Mouse (Mus musculus): Measurements from ENCODE around the gene Wfdc17.
A peak's percentile ranks its signal among the peaks of the same experiment; 100 is the strongest.

Wfdc17 gene

DNA sequence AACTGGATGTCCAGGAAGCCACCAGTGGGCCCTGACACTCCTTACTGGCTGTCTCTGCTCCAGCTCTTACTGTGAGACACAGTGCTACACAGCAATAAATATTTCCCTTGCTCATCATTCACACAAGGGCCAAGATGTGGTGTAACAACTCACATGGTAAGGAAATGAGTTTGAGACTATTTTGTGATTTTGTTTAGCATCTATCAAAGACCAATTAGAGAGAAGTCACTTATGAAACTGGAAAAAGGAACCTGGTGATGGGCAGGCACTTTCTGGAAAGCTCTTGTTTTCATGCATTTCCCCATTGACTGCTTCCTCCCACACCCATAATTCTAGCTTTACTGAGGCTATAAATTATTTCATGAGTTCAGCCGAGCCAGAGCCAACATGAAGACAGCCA, at the start of gene Wfdc17:
Gene Wfdc17, plus strand, starts transcription at position 287 of the 400 bp plus-strand sequence.
- no peak for DNase-seq (ENCODE audit: low read depth)

DNA sequence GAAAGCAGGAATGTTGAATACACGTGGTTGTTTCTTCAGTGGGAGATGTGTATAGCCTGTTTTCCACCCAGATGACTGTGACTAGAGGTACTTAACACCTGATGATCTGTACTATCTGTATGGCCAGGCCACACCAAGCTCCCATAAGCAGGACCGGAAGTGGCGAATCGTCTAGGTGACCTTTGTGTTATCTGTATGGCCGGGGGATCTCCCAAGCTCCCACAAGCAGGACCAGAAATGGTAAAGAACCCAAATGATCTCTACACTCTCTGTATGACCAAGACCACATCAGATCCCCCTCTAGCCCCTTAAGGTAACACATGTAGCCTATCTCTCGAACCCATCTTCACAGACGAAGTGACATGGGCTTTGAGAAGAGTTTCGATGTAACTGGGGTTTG, 49.2 kb upstream of the Wfdc17 start:
- no peak for DNase-seq (ENCODE audit: low read depth)

DNA sequence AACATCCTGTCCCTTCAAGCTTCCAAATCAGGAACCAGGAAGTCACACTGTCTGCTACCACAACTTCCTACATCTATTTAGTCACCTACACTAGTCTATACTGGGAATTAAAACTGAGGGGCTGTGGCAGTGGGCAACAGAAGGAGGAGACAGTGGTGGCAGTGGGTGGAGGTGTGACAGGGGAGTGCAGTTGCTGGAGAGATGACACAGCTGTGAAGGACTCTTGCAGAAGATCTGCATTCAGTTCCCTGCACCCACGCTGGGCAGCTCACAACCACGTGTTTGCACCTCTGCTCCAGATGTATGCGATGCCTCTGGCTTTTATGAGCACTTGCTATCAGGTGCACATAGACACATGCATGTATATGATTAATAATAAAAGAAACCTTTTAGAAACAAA, 46.3 kb upstream of the Wfdc17 start:
- no peak for DNase-seq (ENCODE audit: low read depth)

DNA sequence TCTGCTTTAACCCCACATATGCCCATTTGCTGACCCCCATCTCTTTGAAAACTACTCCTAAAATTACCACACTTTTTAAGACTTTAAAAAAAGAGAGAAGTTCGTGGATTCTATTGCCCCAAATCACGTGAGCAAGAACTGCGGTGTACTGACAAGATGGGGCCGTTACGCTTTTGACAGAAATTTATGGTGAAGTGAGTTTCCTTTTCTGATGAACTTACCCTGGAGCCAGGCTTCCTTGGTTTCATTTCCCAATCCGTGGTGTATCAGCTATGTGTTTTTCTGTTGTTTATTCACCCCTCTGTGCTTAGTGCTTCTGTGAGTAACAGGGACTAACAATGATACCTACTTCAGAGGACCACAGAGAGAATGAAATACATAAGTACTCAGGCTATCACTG, 45.0 kb upstream of the Wfdc17 start:
- DNase-seq (ENCODE audit: low read depth): no peak

DNA sequence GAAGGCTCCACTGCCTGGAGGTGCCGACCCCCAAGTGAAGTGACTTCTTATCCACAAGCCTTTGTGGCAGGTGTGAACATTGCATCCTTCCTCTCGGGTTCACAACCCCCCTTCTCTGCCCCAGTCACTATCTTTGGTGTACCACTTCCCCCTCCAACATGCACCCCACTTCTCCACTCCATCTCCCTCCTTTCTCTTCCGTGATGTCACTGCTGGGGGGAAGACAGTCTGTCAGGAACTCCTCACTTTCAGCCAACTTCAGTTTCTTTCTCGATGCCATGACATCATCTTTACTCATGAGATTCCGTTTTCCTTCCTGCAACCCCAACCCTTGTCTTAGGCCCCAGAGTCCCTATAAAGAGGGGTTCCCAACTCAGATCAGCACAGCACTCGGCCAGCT, 41.6 kb upstream of the Wfdc17 start, which contains the start of gene Ccl4:
Gene Ccl4, plus strand, starts transcription at position 381 of the 400 bp plus-strand sequence.
- peak; percentile 45 for DNase-seq (ENCODE audit: low read depth)

DNA sequence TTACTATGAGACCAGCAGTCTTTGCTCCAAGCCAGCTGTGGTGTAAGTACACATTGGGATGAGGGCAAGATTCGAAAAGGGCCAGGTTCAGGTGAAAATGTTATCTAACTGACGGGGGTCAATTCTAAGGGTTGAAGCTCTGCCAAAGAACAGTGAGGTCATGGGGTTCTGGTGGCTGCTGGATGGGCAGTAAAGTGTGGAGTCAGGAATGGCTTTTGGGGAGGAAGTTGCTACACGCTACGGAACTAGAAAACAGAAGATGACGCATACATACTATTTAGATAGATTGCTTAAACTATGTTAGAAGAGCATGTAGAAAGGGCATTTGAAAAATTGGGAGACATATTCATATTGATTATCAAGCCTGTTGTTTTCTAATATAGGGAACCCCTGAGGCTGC, 40.3 kb upstream of the Wfdc17 start:
- peak; percentile 69 for DNase-seq (ENCODE audit: low read depth)

DNA sequence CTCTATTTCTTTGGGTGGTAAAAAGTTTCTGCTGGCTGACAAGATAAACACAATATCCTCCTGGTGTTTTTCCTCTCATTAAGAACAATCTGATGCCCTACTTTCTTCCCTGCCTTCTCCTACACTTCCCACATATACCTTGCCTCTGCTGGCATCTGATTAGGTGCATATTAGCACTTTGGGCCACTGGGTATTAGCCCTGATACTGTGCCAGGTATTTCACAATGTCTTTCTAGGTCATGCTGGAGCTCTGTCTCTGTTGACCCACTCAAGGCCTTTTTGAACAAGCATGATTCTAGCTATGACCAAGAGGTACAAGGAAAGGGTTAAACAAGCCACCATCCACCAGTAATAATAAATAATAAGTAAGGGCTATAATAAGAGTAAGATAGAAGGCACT, 32.0 kb upstream of the Wfdc17 start:
- DNase-seq (ENCODE audit: low read depth): no peak

DNA sequence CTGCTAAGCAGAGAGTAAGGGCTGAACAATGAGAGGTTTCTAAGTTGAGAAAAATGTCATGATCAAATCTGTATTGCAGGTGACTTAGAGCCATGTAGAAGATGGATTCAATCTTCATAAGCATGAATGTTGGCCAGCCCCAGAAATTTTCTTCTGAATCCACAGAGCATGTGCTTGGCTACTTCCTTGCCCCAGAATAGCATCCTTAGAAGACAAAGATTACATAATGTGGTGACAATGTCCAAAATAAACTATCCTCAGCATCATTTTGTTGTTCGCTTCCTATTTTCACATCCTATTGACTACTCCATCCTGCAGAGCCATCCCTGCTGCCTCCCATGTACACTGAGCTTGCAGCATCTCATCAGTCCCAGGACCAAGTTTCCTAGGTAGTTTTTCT, 28.1 kb upstream of the Wfdc17 start:
- no peak for DNase-seq (ENCODE audit: low read depth)

DNA sequence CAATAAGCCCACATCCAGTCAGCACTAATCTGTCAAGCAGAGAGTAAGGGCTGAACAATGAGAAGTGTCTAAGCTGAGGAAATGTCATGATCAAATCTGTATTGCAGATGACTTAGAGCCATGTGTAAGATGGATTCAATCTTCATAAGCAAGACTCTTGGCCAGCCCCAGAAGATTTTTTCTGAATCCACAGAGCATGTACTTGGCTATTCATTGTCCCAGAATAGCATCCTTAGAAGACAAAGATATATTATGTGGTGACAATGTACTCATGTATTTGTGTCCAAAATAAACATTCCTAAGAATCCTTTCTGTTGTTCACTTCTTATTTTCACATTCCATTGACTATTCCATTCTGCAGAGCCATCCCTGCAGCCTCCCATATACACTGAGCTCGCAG, 13.9 kb upstream of the Wfdc17 start:
- no peak for DNase-seq (ENCODE audit: low read depth)

DNA sequence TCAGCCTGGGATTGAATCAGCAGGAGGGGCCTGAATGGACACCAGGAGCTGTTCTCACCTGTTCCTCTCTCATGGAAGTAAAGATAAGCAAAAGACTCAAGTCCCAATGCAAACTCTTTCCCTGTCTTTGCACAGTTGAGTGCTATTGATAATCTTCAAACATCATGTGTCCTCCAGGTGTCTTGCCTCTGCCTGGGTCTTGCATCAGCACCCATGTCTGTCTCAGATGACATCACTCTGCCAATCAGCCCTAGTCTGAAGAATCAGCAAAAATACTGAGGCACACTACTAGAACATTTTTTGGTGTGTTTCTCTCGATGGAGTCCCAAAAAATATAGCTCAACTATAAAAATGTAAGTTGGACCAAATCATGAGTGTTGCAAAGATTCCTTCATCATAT, 11.8 kb upstream of the Wfdc17 start:
- no peak for DNase-seq (ENCODE audit: low read depth)

DNA sequence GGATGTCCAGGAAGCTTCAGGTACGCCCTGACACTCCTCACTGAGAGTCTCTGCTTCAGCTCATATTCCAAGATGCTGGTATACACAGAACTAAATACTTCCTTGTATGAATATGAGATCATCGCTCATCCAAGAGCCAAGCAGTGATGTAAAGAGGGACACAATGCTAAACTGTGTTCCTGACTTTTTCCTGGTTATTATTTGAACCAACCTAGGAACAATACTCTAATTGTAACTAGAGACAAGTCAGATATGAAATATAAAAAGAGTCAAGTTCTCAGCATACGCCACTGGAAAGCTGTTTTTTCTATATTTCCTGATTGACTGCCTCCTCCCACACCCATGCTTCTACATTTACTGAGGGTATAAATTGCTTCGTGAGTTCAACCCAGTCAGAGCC, 4.9 kb downstream of the Wfdc17 start, which contains the start of gene Wfdc18:
Gene Wfdc18, plus strand, starts transcription at position 301 of the 400 bp plus-strand sequence.
- no peak for DNase-seq (ENCODE audit: low read depth)

DNA sequence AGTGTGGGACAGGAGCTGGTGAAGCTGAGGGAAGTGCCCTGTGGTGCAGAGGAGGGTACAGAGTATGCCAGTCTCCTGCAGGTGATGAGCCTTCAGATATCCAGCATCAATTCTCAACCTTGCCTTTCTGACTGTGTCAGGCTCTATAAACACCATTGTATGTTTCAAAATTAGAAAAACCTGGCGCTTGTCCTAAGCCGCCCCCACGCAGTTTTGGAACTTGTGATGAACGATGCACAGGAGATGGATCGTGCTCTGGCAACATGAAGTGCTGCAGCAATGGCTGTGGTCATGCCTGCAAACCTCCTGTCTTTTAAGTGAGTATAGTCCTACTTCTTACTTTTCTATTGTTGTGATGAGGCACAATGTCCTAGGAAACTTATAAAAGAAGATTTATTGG, 5.9 kb downstream of the Wfdc17 start:
- DNase-seq (ENCODE audit: low read depth): no peak

DNA sequence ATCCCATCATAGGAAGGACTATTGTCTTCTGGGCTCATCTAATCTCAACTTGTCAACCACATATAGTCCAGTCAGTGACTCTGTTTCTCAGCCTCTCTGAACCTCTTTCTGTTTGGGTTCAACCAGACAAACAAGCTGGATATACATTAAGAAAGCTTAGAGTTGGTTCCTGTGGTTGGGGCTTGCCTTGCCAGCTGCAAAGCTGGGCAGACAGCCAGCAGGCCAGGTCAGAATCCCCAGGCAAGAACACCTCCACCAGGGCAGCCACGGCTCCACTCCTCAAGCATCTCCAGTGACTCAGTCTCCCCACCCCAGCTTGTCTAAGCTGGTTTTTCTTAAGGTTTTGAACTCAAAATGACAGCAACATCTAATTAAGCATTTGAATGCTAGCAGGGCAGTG, 8.9 kb downstream of the Wfdc17 start:
- DNase-seq (ENCODE audit: low read depth): peak; percentile 13

DNA sequence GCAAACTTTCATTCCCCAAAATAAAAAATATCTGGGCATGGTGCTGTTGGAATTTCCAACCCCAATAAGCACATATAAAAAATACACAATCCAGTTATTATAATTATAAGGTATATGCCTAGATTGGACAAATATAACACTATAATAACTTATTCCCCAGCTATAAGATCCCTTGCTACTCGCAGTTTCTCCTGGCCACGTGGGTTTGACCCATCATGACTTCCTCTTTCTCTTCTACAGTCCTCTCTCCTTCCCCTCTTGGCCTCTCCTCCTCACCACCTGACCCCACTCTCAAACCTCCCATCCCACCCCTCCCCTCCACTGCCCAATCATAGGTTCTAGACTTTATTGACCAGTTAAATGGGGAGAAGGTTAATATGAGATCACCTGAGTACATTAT, 10.1 kb downstream of the Wfdc17 start:
- DNase-seq (ENCODE audit: low read depth): peak; percentile 29

DNA sequence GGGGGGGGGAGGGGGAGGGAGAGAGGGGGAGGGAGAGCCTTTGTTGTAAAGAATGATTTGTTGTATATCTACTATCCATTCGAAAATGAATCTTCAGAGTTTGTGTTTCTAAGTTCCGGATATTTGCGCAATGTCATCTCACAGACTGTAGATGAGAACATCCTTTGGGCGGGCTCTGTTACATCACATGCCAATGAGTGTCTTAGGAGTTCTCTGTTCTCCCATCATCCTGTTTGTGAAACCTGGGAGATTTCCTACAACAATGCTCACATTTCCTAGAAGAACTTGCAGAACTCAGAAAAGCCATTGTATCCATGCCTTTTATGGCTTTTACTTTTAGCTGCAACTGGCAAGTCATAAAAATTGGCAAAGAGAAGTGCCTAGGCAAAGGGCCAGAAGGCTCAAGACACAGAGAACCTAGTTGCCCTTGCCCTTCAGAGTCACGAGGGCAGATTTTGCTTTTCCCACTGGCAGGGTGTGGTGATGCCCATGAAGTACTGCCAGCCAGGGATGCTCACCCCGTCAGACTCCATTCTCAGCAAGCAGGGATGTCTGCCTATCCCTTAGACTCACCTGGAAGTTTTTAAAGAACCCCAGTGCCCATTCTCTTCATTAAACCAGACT, 13.4 kb downstream of the Wfdc17 start:
- peak; percentile 47 for DNase-seq (ENCODE audit: low read depth)

DNA sequence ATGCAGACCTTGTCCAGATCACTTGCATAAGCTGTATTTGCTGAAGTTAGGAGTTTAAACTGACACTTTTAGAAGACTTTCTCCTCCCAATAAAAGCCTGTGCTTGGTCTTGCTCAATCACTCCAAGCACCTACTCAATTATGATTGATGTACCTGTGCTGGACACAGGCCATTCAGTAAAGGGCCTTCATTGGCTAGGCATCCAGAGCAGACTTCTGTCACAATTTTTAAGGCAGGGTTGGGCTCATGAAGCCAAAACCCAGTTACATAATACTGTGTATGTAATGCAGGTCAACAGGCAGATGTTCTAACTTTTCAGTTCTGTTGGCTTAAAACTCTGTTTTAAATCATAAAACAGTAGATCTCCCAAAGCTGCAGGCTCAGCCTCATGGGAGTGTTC, 17.0 kb downstream of the Wfdc17 start:
- no peak for DNase-seq (ENCODE audit: low read depth)

DNA sequence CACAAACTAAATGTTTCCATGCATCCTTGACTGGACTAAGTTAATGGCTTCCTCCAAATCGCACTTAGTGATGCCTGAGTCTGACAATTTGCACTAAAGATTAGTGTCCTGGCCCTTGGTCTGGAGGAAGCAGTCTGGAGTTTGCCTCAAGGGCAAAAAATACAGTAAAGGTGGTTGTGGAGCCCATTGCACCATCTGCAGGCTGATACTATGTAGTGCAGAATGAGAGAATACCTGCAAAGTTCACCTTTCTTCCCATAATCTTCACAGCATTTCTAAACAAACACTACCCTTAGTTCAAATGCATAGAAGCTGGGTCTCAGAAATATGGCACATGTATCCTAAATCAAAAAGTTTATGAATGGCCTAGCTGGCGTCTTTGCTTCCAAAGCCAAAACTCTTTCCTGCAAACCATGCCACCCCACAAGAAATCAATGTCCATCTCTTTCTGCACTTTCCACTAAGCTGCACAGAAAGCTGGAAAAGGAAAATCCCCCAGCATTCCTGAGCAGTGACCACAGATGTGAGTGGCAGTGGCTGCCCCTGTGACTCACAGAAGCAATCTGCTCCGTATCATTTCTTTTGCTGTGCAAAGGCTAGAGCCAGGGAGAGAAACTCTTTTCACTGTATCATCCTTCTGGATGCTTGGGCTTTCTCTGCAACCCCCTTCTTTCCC, 25.1 kb downstream of the Wfdc17 start:
- peak; percentile 42 for DNase-seq (ENCODE audit: low read depth)

DNA sequence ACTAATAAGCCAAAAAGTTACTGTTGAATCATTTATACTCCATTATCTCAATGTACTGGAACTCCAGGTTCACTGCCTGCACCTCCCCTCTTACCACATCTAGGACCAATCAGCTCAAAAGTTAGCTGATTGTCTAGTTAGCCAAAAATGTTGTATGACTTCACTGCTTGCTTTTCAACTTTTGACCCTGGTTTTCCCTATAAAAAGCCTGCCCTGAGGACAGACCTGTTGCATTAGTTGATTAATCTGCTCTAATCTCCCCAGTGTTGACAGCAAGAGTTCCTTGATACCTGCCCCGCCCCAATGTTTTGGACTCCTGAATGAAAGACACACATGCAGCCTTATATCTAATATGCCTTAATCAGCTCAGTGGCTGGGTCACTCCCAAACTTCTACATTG, 27.3 kb downstream of the Wfdc17 start:
- no peak for DNase-seq (ENCODE audit: low read depth)

DNA sequence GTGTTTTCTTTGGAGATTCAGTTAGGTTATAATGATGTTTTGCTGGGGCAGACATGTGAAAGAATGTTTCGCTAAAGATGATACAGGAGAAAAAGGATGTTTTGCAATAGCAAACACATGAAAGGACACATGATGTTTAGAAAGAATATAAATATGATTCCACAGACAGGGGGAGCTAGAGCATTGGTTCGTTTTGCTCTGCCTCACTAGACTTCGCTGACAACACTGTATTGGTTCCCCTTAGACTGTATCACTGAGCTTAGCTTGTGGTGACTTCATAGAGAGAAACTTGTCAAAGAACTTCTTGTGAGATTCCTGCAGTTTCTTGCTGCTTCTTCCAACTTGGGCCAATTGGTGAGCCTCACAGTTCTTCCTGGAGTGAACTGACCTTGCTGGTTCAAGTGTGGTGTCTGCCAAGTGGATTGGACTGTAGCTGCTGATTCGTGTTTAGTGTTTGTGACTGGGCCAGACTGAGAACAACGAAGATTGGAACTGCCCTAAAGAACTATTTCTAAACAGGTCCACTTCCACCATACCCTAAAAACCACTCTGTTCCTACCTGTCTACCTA, 29.4 kb downstream of the Wfdc17 start:
- peak; percentile 39 for DNase-seq (ENCODE audit: low read depth)

DNA sequence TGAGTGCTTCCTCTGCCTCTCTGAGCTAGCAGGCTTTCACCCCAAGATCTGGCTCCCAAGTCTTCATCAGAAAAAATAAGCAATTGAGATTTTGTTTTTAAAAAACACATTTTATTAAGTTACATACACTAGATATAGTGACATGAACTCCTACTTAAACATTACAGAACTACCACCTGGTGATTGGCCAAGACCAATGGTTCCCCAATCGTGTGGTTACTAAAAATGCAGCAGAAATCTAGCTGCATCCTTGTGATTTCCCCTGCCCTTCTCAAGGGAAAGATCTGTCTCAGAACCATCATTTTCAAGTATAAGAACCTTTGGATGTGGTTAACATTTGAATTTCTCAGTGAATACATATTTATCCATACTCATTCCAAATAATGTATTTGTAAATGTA, 30.4 kb downstream of the Wfdc17 start:
- DNase-seq (ENCODE audit: low read depth): peak; percentile 13

DNA sequence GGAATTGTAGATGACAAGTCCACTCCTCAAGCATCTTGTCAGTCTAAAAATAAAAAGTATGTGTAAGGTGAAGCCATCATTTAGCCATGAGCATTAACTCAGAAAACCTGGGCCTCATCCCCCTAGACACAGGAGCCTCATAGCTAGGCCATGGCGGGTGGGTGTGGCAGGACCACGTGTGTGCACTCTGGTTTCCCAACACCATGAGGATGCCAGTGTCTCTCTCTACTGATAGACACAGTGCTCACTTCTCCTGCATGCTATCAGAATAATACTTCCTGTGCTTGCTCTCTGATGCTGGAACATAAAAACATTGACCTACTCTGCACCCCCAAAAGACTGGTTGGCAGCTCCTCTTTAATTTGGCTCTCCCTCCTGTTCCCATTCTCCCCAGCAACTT, 32.1 kb downstream of the Wfdc17 start:
- DNase-seq (ENCODE audit: low read depth): no peak

DNA sequence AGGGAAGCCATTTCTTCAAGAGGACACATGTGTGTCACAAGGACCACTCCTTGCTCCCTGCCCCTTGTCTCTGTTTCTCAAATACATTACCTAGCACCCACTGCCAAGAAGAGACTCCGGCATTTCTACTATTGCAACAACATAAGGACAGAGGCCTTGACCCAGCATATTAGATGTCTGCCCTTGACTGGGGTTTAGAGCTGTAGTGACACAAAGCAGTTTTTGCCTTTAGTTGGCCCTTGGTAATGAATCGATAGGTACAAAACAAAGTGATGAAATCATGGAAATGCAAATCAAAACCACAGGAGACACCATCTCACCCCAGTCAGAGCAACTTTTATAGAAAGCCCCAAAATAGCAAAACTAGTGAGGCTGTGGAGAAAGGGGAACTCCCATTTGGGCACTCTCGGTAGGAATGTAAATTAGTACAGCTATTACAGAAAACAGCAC, 33.3 kb downstream of the Wfdc17 start:
- DNase-seq (ENCODE audit: low read depth): peak; percentile 34

DNA sequence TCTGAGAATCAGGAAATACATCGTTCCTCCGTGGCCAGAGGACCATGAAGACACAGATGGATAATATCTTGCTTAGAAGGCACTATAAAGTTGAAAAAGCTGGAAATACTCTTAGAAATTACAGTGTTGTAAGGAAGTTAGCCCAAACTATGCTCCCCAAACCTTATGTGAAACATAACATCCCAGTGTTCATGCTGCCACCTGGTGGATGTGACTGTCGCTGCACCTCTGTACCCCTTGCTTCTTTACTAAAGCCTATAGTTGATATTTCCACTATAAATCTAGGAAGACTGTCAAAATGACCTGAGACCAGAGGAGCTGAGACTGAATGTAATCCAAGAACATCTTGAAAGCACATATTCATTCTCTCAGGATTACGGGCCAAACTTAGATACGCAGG, 35.5 kb downstream of the Wfdc17 start:
- peak; percentile 74 for DNase-seq (ENCODE audit: low read depth)
